Mouse (Mus musculus) liver, postnatal 0 days (tissue): ENCODE measurements around the gene Nup54. TPM values are rescaled to one million over a fixed set of nuclear protein-coding genes. Genes with fewer than 3 reads are reported as not detected.
A peak's percentile ranks its signal among the peaks of the same experiment; 100 is the strongest.

Experiments used
- ATAC-seq: fragments of 200-750 bp; cut with Nextera tagmentation; 2 replicates; pipeline ENCODE4 v1.8.0; 2017; ENCODE audit warnings: mild to moderate bottlenecking, moderate library complexity
- DNase-seq: peaks from one replicate; pipeline ENCODE4 v3.0.0-alpha.2; 2016
- H3K27ac ChIP-seq: fragments of 300-500 bp; sonication (generic); 2 replicates; pipeline ENCODE4 v1.5.1; 2014; ENCODE audit warnings: antibody characterized with exemption, moderate library complexity, mild to moderate bottlenecking, low read depth
- H3K27me3 ChIP-seq: fragments of 300-500 bp; sonication (generic); 2 replicates; pipeline ENCODE4 v1.6.1; 2014; ENCODE audit warnings: low read length, control low read depth, mixed read lengths; ENCODE audit not compliant: insufficient read depth
- H3K36me3 ChIP-seq: fragments of 300-500 bp; sonication (generic); replicated peaks from 2 replicates; pipeline ENCODE4 v1.6.1; 2014; ENCODE audit warnings: mild to moderate bottlenecking, control low read depth, low read length, moderate library complexity, mixed read lengths; ENCODE audit not compliant: insufficient read depth
- H3K4me1 ChIP-seq: fragments of 300-500 bp; sonication (generic); 2 replicates; pipeline ENCODE4 v1.6.1; 2014; ENCODE audit warnings: antibody characterized with exemption, mild to moderate bottlenecking, control low read depth; ENCODE audit not compliant: insufficient read depth
- H3K4me2 ChIP-seq: fragments of 300-500 bp; sonication (generic); 2 replicates; pipeline ENCODE4 v1.6.1; 2014; ENCODE audit warnings: low read depth, mild to moderate bottlenecking, low read length, moderate library complexity, mixed read lengths
- H3K4me3 ChIP-seq: fragments of 300-500 bp; sonication (generic); 2 replicates; pipeline ENCODE4 v1.5.1; 2014; ENCODE audit warnings: low read depth, low read length
- H3K9ac ChIP-seq: fragments of 300-500 bp; sonication (generic); replicated peaks from 2 replicates; pipeline ENCODE4 v1.6.1; 2014; ENCODE audit warnings: mild to moderate bottlenecking, moderate library complexity
- H3K9me3 ChIP-seq: fragments of 300-500 bp; sonication (generic); 2 replicates; pipeline ENCODE4 v1.6.1; 2016; ENCODE audit warnings: mild to moderate bottlenecking, control low read depth, low read length, mixed read lengths
- CTCF ChIP-seq: sonication (generic); IDR thresholded peaks from 2 replicates; pipeline ENCODE4 v1.5.1; 2016; ENCODE audit warnings: antibody characterized with exemption, low read depth
- EP300 ChIP-seq: IDR thresholded peaks from 2 replicates; pipeline ENCODE4 v1.6.1; 2016; ENCODE audit warnings: antibody characterized with exemption, low read depth, mild to moderate bottlenecking
- WGBS: fragments of 180-500 bp; shearing (Covaris S2); extraction: QIAGEN DNeasy Blood & Tissue Kit; methylation state at CpG from one replicate; pipeline ENCODE4 v1.1.7; 2014; ENCODE audit not compliant: insufficient replicate concordance; 5-methylcytosine and 5-hydroxymethylcytosine counted together
- polyA plus RNA-seq: library from polyadenylated mRNA; unstranded; fragments of >200 nt; fragmentation: Nextera tagmentation; extraction: Ambion mirVana; gene quantifications from 2 replicates; pipeline ENCODE4 v1.2.1, GENCODE M21; 2015

Gene Nup54
- polyA plus RNA-seq, 1 experiment from 2014 or later, result 15.2 TPM

GRCm38 (mm10) chr5:92465511-92465910 is 30.5 kb upstream of the Nup54 start:
- ATAC-seq (no peak), DNase-seq (no peak)
- peaks cover 4% of the 10 kb centered on the region for H3K4me1 ChIP-seq
- peaks cover 4% of the 10 kb centered on the region for H3K36me3 ChIP-seq
- no peak overlapping the region for H3K4me3 ChIP-seq
- no peaks in the 10 kb centered on the region for H3K9me3 ChIP-seq
- TF ChIP-seq EP300 (no peak), CTCF (no peak)
- WGBS, result 75% methylated on average over 5 of the region's 5 CpGs
- H3K9ac ChIP-seq, result no peak overlapping the region
- H3K4me2 ChIP-seq, result no peak overlapping the region
- no peaks in the 10 kb centered on the region for H3K27me3 ChIP-seq
- no peak overlapping the region for H3K27ac ChIP-seq

GRCm38 (mm10) chr5:92461321-92461720 is 26.3 kb upstream of the Nup54 start:
- peak; percentile 66 for DNase-seq
- Histone ChIP-seq H3K4me3 (no peak overlapping the region), H3K9me3 (no peaks in the 10 kb centered on the region), H3K4me1 (0 out of 2 replicates have a peak, but pooled peaks cover 2% of the 10 kb centered on the region), H3K4me2 (no peak overlapping the region), H3K36me3 (peaks cover 19% of the 10 kb centered on the region), H3K27me3 (no peaks in the 10 kb centered on the region), H3K27ac (no peak overlapping the region), H3K9ac (no peak overlapping the region)
- TF ChIP-seq EP300, result no peak
- peak; percentile 86 for TF ChIP-seq CTCF
- 37% methylated on average over 5 of the region's 5 CpGs for WGBS
- ATAC-seq, result peak; percentile 47; the same call in 1 of the 2 replicates

DNA sequence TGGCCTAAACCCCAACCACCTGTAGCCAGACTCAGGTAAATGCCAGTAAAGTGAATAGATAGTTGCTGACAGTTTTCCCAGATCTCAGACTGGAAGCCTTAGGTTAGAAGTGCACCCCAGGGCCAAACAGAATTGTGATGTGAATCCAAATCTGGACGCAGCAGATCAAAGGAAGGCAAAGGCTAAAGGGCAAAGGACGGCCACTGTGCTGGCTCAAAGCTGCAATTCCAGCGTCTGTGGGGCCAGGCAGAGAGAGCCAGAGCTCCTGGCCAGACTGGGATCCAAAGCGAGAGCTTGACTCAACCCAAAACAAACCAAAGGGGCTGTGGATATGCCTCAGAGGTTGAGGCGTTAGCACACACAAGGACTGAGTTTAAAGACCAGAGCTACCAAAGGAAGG is 23.7 kb upstream of the Nup54 start:
- no peak overlapping the region for H3K27ac ChIP-seq
- H3K27me3 ChIP-seq, result no peaks in the 10 kb centered on the region
- WGBS, result 49% methylated on average over 5 of the region's 5 CpGs
- H3K4me1 ChIP-seq, result 0 out of 2 replicates have a peak, but pooled peaks cover 2% of the 10 kb centered on the region
- H3K4me3 ChIP-seq, result no peak overlapping the region
- peak; percentile 54 for ATAC-seq
- DNase-seq, result peak; percentile 37
- no peak overlapping the region for H3K9ac ChIP-seq
- H3K9me3 ChIP-seq, result no peaks in the 10 kb centered on the region
- peaks cover 30% of the 10 kb centered on the region for H3K36me3 ChIP-seq
- TF ChIP-seq EP300 (no peak), CTCF (no peak)
- no peak overlapping the region for H3K4me2 ChIP-seq

DNA sequence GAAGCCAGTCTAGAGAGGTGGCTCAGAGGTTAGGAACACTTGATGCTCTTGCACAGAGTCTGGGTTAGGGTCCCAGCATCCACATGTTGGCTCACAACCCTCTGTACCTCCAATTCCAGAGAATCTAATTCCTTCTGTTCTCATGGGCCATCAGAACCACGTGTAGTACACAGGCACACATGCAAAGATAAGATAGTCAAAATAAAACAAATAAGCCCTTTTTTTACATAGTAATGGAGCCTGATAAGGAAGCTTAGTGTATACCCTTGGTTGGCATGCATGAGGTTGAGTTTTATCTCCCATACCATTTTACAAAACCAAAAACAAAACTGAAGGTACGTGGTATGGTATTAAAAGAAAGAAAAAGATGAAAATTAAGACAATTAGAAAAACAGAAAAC is 22.4 kb upstream of the Nup54 start:
- DNase-seq (no peak), ATAC-seq (peak; percentile 33; the same call in 1 of the 2 replicates)
- WGBS, result 47% methylated on average over 2 of the region's 2 CpGs
- Histone ChIP-seq H3K36me3 (peaks cover 38% of the 10 kb centered on the region), H3K9ac (no peak overlapping the region), H3K4me1 (0 out of 2 replicates have a peak, but pooled peaks cover 2% of the 10 kb centered on the region), H3K27ac (no peak overlapping the region), H3K27me3 (no peaks in the 10 kb centered on the region), H3K4me2 (no peak overlapping the region), H3K4me3 (no peak overlapping the region), H3K9me3 (no peaks in the 10 kb centered on the region)
- peak; percentile 46; the same call in 1 of the 2 replicates for TF ChIP-seq EP300
- TF ChIP-seq CTCF, result no peak

GRCm38 (mm10) chr5:92452876-92453275 is 17.9 kb upstream of the Nup54 start:
- H3K4me2 ChIP-seq, result no peak overlapping the region
- H3K9ac ChIP-seq, result no peak overlapping the region
- DNase-seq, result no peak
- peaks cover 65% of the 10 kb centered on the region for H3K36me3 ChIP-seq
- TF ChIP-seq CTCF (no peak), EP300 (no peak)
- no peaks in the 10 kb centered on the region for H3K27me3 ChIP-seq
- no peak overlapping the region for H3K4me3 ChIP-seq
- no peak overlapping the region for H3K27ac ChIP-seq
- ATAC-seq, result no peak
- H3K4me1 ChIP-seq, result 0 out of 2 replicates have a peak, but pooled peaks cover 2% of the 10 kb centered on the region
- no peaks in the 10 kb centered on the region for H3K9me3 ChIP-seq
- 84% methylated on average over 5 of the region's 5 CpGs for WGBS

DNA sequence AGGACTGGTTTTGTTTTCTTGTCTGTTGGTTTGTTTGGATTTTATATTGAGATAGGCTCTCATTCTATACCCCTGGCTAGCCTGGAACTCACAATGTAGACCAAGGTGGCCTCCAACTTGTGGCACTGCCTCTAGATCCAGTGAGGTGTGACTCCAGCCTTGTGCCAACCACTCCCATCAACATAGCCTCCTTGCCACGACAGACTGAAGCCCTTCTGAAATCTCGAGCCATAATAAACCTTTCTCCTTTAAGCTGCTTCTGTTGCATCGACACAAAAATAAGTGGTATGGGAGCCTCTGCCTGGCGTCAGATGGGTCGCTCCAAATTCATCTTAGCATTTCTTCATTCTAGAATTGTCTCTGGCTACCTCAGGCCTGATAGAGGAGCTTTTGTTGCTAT is 11.7 kb upstream of the Nup54 start:
- H3K36me3 ChIP-seq, result peaks cover 59% of the 10 kb centered on the region
- 87% methylated on average over 5 of the region's 5 CpGs for WGBS

DNA sequence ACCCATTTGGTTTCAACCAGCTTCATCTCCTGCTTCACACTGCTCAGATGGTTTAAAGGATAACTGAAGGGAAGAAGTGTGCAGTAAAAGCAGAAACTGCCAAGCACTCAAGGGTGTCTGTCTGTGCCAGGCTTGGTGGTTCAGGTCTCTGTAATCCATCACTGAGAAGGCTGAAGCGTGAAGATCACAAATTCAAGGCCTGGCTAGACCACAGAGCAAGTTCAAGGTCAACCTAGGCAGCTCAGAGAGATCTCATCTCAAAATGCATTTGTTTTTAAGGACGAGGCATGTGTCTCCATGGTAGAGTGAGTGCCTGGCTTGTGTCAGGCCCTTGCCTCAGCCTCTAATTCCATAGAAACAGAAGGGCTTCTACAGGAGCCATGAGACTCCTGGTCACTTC is 10.0 kb upstream of the Nup54 start:
- Histone ChIP-seq H3K4me1 (peaks cover 3% of the 10 kb centered on the region; the same call in 1 of the 2 replicates), H3K27ac (no peak overlapping the region), H3K36me3 (peaks cover 42% of the 10 kb centered on the region), H3K27me3 (no peaks in the 10 kb centered on the region), H3K9me3 (no peaks in the 10 kb centered on the region), H3K4me3 (no peak overlapping the region), H3K4me2 (no peak overlapping the region), H3K9ac (no peak overlapping the region)
- ATAC-seq (no peak), DNase-seq (no peak)
- WGBS, result 95% methylated on average over 2 of the region's 2 CpGs
- no peak for TF ChIP-seq CTCF

More for the DNA sequence above, 11.7 kb upstream of the Nup54 start:
- ATAC-seq, result no peak
- no peaks in the 10 kb centered on the region for H3K9me3 ChIP-seq
- no peak for TF ChIP-seq EP300
- H3K27me3 ChIP-seq, result no peaks in the 10 kb centered on the region
- no peak overlapping the region for H3K9ac ChIP-seq
- H3K4me1 ChIP-seq, result no peaks in the 10 kb centered on the region
- no peak overlapping the region for H3K27ac ChIP-seq
- no peak for DNase-seq
- H3K4me2 ChIP-seq, result no peak overlapping the region
- H3K4me3 ChIP-seq, result no peak overlapping the region
